Mouse (Mus musculus) gastrocnemius, postnatal 36 days (tissue): ENCODE measurements at regions not wholly inside any gene's neighbourhood (a gene's known extent, or its start where the extent isn't known, plus 50 kb on each side); places are given as distances from the start of the nearest gene placed in this dataset.

ENCODE experiments used
- DNase-seq, 2 experiments: peaks; one replicate each; pipeline ENCODE4 v3.0.0; 2022
- intact Hi-C: fragments of 180-260 bp; cut with DNase I; formaldehyde crosslinking; loops from one replicate; pipeline ENCODE4 v1.15.1; 2025

GRCm38 (mm10) chr13:94619511-94619910 is 169.2 kb upstream of the Tbca start:
- no peak for DNase-seq
- intact Hi-C loops: no loop called here

- no peak for DNase-seq
- intact Hi-C loops: no loop called here
Observed at GRCm38 (mm10) chr13:94630055-94630454, 158.7 kb upstream of the Tbca start.

- DNase-seq: no peak
- intact Hi-C loops: no loop called here
Observed at GRCm38 (mm10) chr13:94630685-94631084, 158.0 kb upstream of the Tbca start.

GRCm38 (mm10) chr13:94632730-94633129 is 156.0 kb upstream of the Tbca start:
- intact Hi-C loops: no loop called here
- no peak for DNase-seq

- intact Hi-C loops: no loop called here
- no peak for DNase-seq
Observed at GRCm38 (mm10) chr13:94640336-94640735, 148.4 kb upstream of the Tbca start.

GRCm38 (mm10) chr13:94645241-94646206 is 143.2 kb upstream of the Tbca start:
- intact Hi-C loops: no loop called here

GRCm38 (mm10) chr13:94646326-94646725 is 142.4 kb upstream of the Tbca start:
- no peak for DNase-seq
- intact Hi-C loops: no loop called here

More at GRCm38 (mm10) chr13:94645241-94646206, 143.2 kb upstream of the Tbca start:
- no peak for DNase-seq

GRCm38 (mm10) chr13:94646781-94647555 is 141.7 kb upstream of the Tbca start:
- intact Hi-C loops: no loop called here
- no peak for DNase-seq

GRCm38 (mm10) chr13:94647566-94647965 is 141.1 kb upstream of the Tbca start:
- intact Hi-C loops: no loop called here
- no peak for DNase-seq

GRCm38 (mm10) chr13:94650951-94651350 is 137.8 kb upstream of the Tbca start:
- intact Hi-C loops: no loop called here
- DNase-seq: no peak

- no peak for DNase-seq
- intact Hi-C loops: no loop called here
Observed at GRCm38 (mm10) chr13:94667604-94668003, 121.1 kb upstream of the Tbca start.

GRCm38 (mm10) chr13:94668276-94668675 is 120.4 kb upstream of the Tbca start:
- intact Hi-C loops: no loop called here
- no peak for DNase-seq

- DNase-seq: no peak
- intact Hi-C loops: no loop called here
Observed at GRCm38 (mm10) chr13:94669106-94669683, 119.5 kb upstream of the Tbca start.

GRCm38 (mm10) chr13:94670266-94670665 is 118.4 kb upstream of the Tbca start:
- intact Hi-C loops: no loop called here
- no peak for DNase-seq

GRCm38 (mm10) chr13:94670961-94671360 is 117.7 kb upstream of the Tbca start:
- no peak for DNase-seq
- intact Hi-C loops: no loop called here

GRCm38 (mm10) chr13:94680492-94681168 is 108.1 kb upstream of the Tbca start:
- DNase-seq: no peak
- intact Hi-C loops: no loop called here

- intact Hi-C loops: no loop called here
- no peak for DNase-seq
Observed at GRCm38 (mm10) chr13:94681606-94682005, 107.1 kb upstream of the Tbca start.

GRCm38 (mm10) chr13:94685191-94685590 is 103.5 kb upstream of the Tbca start:
- no peak for DNase-seq
- intact Hi-C loops: no loop called here

- no peak for DNase-seq
Observed at GRCm38 (mm10) chr13:94687295-94687694, 101.4 kb upstream of the Tbca start.

GRCm38 (mm10) chr13:94706641-94707053 is 82.1 kb upstream of the Tbca start:
- no peak for DNase-seq
- intact Hi-C loops: loop anchor here (5.0 to 10.0 kb wide), 2 partner anchors 161 to 238 kb away; no protein-coding TSS in a partner anchor

More at GRCm38 (mm10) chr13:94687295-94687694, 101.4 kb upstream of the Tbca start:
- intact Hi-C loops: no loop called here
